Mouse (Mus musculus) natural killer cell, adult 2 months (primary cell): ENCODE data around the gene Clec12a.

Experiments used
- DNase-seq, 2 experiments: peaks; one replicate each; pipeline ENCODE4 v3.0.0; 2022; ENCODE audit warnings: low spot score in 2 of 2

The Clec12a gene

GRCm38 (mm10) chr6:129374937-129375471 lies 32.5 kb downstream of the Clec12a start:
- DNase-seq: no peak

GRCm38 (mm10) chr6:129380454-129380853 lies 38.0 kb downstream of the Clec12a start:
- DNase-seq: no peak

GRCm38 (mm10) chr6:129381736-129382135 lies 39.2 kb downstream of the Clec12a start:
- DNase-seq: no peak

- DNase-seq: no peak
Measured at GRCm38 (mm10) chr6:129383466-129383865, 41.0 kb downstream of the Clec12a start.

GRCm38 (mm10) chr6:129385000-129385399 lies 42.5 kb downstream of the Clec12a start:
- DNase-seq: no peak

- DNase-seq: no peak
Measured at GRCm38 (mm10) chr6:129385774-129386173, 43.3 kb downstream of the Clec12a start, which contains the start of gene Clec12b. TSS of gene Clec12b (minus strand) at chr6:129385874.

GRCm38 (mm10) chr6:129393087-129393720 lies 50.7 kb downstream of the Clec12a start:
- no peak for DNase-seq

- DNase-seq: no peak
Measured at GRCm38 (mm10) chr6:129393732-129394131, 51.2 kb downstream of the Clec12a start.

GRCm38 (mm10) chr6:129396997-129397396 lies 54.5 kb downstream of the Clec12a start, which contains the start of gene Clec1b:
TSS of gene Clec1b (plus strand) at chr6:129397297.
- DNase-seq: no peak

- no peak for DNase-seq
Measured at GRCm38 (mm10) chr6:129399945-129400344, 57.5 kb downstream of the Clec12a start.

GRCm38 (mm10) chr6:129402404-129402803 lies 59.9 kb downstream of the Clec12a start:
- no peak for DNase-seq

GRCm38 (mm10) chr6:129403391-129403790 lies 60.9 kb downstream of the Clec12a start:
- DNase-seq: no peak

GRCm38 (mm10) chr6:129405999-129406398 lies 63.5 kb downstream of the Clec12a start:
- DNase-seq: peak; percentile 8 to 59

- no peak for DNase-seq
Measured at GRCm38 (mm10) chr6:129407324-129407723, 64.8 kb downstream of the Clec12a start.

GRCm38 (mm10) chr6:129408562-129408961 lies 66.1 kb downstream of the Clec12a start, which contains the start of gene Clec9a:
TSS of gene Clec9a (plus strand) at chr6:129408862.
- DNase-seq: no peak

GRCm38 (mm10) chr6:129414177-129414576 lies 71.7 kb downstream of the Clec12a start:
- no peak for DNase-seq
